Mouse (Mus musculus): ENCODE data around the gene Togaram2. TPM values are rescaled to one million over a fixed set of nuclear protein-coding genes. Genes with fewer than 3 reads are reported as not detected.

Togaram2 gene
- total RNA-seq, 1 experiment: 0.09 TPM

GRCm38 (mm10) chr17:71695151-71695550 is 22.1 kb downstream of the Togaram2 start:
- Histone ChIP-seq H3K4me1 (ENCODE audit: control insufficient read depth in 2 of 2, insufficient read depth in 2 of 2, low read length in 2 of 2, poor library complexity in 1 of 2) (no peaks in the 10 kb centered on the region), H3K9me3 (ENCODE audit: control insufficient read depth, insufficient read depth, low read depth, low read length) (no peaks in the 10 kb centered on the region), H3K4me3 (ENCODE audit: insufficient read depth in 1 of 2, low read depth in 1 of 2, low read length in 2 of 2, poor library complexity in 1 of 2, severe bottlenecking in 1 of 2) (no peak overlapping the region), H3K9ac (ENCODE audit: insufficient read depth, low read depth, low read length, poor library complexity, severe bottlenecking) (no peak overlapping the region), H3K27ac (ENCODE audit: insufficient read depth, low read depth, low read length, poor library complexity, severe bottlenecking) (no peak overlapping the region), H3K36me3 (ENCODE audit: control insufficient read depth, insufficient read depth, low read length, poor library complexity, severe bottlenecking) (no peaks in the 10 kb centered on the region)
- no peak for TF ChIP-seq HCFC1 (IDR thresholded peaks at IDR 0.05; ENCODE audit: borderline replicate concordance, insufficient read depth, low read length)
- TF ChIP-seq ZNF384 (IDR thresholded peaks at IDR 0.05; ENCODE audit: low read depth, low read length): no peak
- no peak for TF ChIP-seq ZC3H11A (IDR thresholded peaks at IDR 0.05; ENCODE audit: borderline replicate concordance, low read depth, low read length)
- TF ChIP-seq CHD2 (IDR thresholded peaks at IDR 0.05; ENCODE audit: low read depth, low read length): no peak
- no peak for TF ChIP-seq MAFK (IDR thresholded peaks at IDR 0.05; ENCODE audit: insufficient read depth, low read depth, low read length)
- in situ Hi-C loops (cut with MboI; ENCODE audit: low sequenced_read_pairs in 2 of 2, unreplicated experiment in 2 of 2): loop anchor here in 1 of 2 experiments (25.0 kb wide), 1 partner anchor 167 kb away; no protein-coding TSS in a partner anchor
- DNase-seq (ENCODE audit: low read depth, low spot score): no peak

- H3K9ac ChIP-seq (ENCODE audit: insufficient read depth, low read depth, low read length, poor library complexity, severe bottlenecking): no peak overlapping the region
- TF ChIP-seq ZC3H11A (IDR thresholded peaks at IDR 0.05; ENCODE audit: borderline replicate concordance, low read depth, low read length): no peak
- no peak for TF ChIP-seq MAFK (IDR thresholded peaks at IDR 0.05; ENCODE audit: insufficient read depth, low read depth, low read length)
- TF ChIP-seq ZNF384 (IDR thresholded peaks at IDR 0.05; ENCODE audit: low read depth, low read length): no peak
- no peak for TF ChIP-seq CHD2 (IDR thresholded peaks at IDR 0.05; ENCODE audit: low read depth, low read length)
- TF ChIP-seq HCFC1 (IDR thresholded peaks at IDR 0.05; ENCODE audit: borderline replicate concordance, insufficient read depth, low read length): no peak
- in situ Hi-C loops (cut with MboI; ENCODE audit: low sequenced_read_pairs in 2 of 2, unreplicated experiment in 2 of 2): loop anchor here in 1 of 2 experiments (25.0 kb wide), 1 partner anchor 166 kb away; no protein-coding TSS in a partner anchor
Observed at GRCm38 (mm10) chr17:71695716-71696315, 22.8 kb downstream of the Togaram2 start.

GRCm38 (mm10) chr17:71696396-71696795 is 23.3 kb downstream of the Togaram2 start:
- Histone ChIP-seq H3K9ac (ENCODE audit: insufficient read depth, low read depth, low read length, poor library complexity, severe bottlenecking) (no peak overlapping the region), H3K36me3 (ENCODE audit: control insufficient read depth, insufficient read depth, low read length, poor library complexity, severe bottlenecking) (no peaks in the 10 kb centered on the region), H3K27ac (ENCODE audit: insufficient read depth, low read depth, low read length, poor library complexity, severe bottlenecking) (no peak overlapping the region), H3K4me3 (ENCODE audit: insufficient read depth in 1 of 2, low read depth in 1 of 2, low read length in 2 of 2, poor library complexity in 1 of 2, severe bottlenecking in 1 of 2) (no peak overlapping the region), H3K9me3 (ENCODE audit: control insufficient read depth, insufficient read depth, low read depth, low read length) (no peaks in the 10 kb centered on the region), H3K4me1 (ENCODE audit: control insufficient read depth in 2 of 2, insufficient read depth in 2 of 2, low read length in 2 of 2, poor library complexity in 1 of 2) (no peaks in the 10 kb centered on the region)
- TF ChIP-seq ZC3H11A (IDR thresholded peaks at IDR 0.05; ENCODE audit: borderline replicate concordance, low read depth, low read length): no peak
- TF ChIP-seq HCFC1 (IDR thresholded peaks at IDR 0.05; ENCODE audit: borderline replicate concordance, insufficient read depth, low read length): no peak
- no peak for TF ChIP-seq ZNF384 (IDR thresholded peaks at IDR 0.05; ENCODE audit: low read depth, low read length)
- no peak for DNase-seq (ENCODE audit: low read depth, low spot score)
- in situ Hi-C loops (cut with MboI; ENCODE audit: low sequenced_read_pairs in 2 of 2, unreplicated experiment in 2 of 2): loop anchor here in 1 of 2 experiments (25.0 kb wide), 1 partner anchor 166 kb away; no protein-coding TSS in a partner anchor

More at GRCm38 (mm10) chr17:71695716-71696315, 22.8 kb downstream of the Togaram2 start:
- no peak overlapping the region for H3K27ac ChIP-seq (ENCODE audit: insufficient read depth, low read depth, low read length, poor library complexity, severe bottlenecking)
- no peaks in the 10 kb centered on the region for H3K9me3 ChIP-seq (ENCODE audit: control insufficient read depth, insufficient read depth, low read depth, low read length)
- H3K4me3 ChIP-seq (ENCODE audit: insufficient read depth in 1 of 2, low read depth in 1 of 2, low read length in 2 of 2, poor library complexity in 1 of 2, severe bottlenecking in 1 of 2): no peak overlapping the region
- no peaks in the 10 kb centered on the region for H3K4me1 ChIP-seq (ENCODE audit: control insufficient read depth in 2 of 2, insufficient read depth in 2 of 2, low read length in 2 of 2, poor library complexity in 1 of 2)
- no peak for DNase-seq (ENCODE audit: low read depth, low spot score)
- no peaks in the 10 kb centered on the region for H3K36me3 ChIP-seq (ENCODE audit: control insufficient read depth, insufficient read depth, low read length, poor library complexity, severe bottlenecking)

GRCm38 (mm10) chr17:71697896-71698618 is 25.0 kb downstream of the Togaram2 start:
- TF ChIP-seq ZC3H11A (IDR thresholded peaks at IDR 0.05; ENCODE audit: borderline replicate concordance, low read depth, low read length) (no peak), HCFC1 (IDR thresholded peaks at IDR 0.05; ENCODE audit: borderline replicate concordance, insufficient read depth, low read length) (no peak), MAFK (IDR thresholded peaks at IDR 0.05; ENCODE audit: insufficient read depth, low read depth, low read length) (no peak), CHD2 (IDR thresholded peaks at IDR 0.05; ENCODE audit: low read depth, low read length) (no peak), ZNF384 (IDR thresholded peaks at IDR 0.05; ENCODE audit: low read depth, low read length) (no peak)
- in situ Hi-C loops (cut with MboI; ENCODE audit: low sequenced_read_pairs in 2 of 2, unreplicated experiment in 2 of 2): loop anchor here in 1 of 2 experiments (25.0 kb wide), 1 partner anchor 164 kb away; no protein-coding TSS in a partner anchor
- Histone ChIP-seq H3K4me3 (ENCODE audit: insufficient read depth in 1 of 2, low read depth in 1 of 2, low read length in 2 of 2, poor library complexity in 1 of 2, severe bottlenecking in 1 of 2) (no peak overlapping the region), H3K27ac (ENCODE audit: insufficient read depth, low read depth, low read length, poor library complexity, severe bottlenecking) (no peak overlapping the region), H3K9me3 (ENCODE audit: control insufficient read depth, insufficient read depth, low read depth, low read length) (no peaks in the 10 kb centered on the region), H3K9ac (ENCODE audit: insufficient read depth, low read depth, low read length, poor library complexity, severe bottlenecking) (no peak overlapping the region), H3K36me3 (ENCODE audit: control insufficient read depth, insufficient read depth, low read length, poor library complexity, severe bottlenecking) (no peaks in the 10 kb centered on the region), H3K4me1 (ENCODE audit: control insufficient read depth in 2 of 2, insufficient read depth in 2 of 2, low read length in 2 of 2, poor library complexity in 1 of 2) (no peaks in the 10 kb centered on the region)
- no peak for DNase-seq (ENCODE audit: low read depth, low spot score)
